Mouse (Mus musculus) gastrocnemius, adult 2 months (tissue): ENCODE results near the gene Hdgf. TPM values are rescaled to one million over a fixed set of nuclear protein-coding genes. Genes with fewer than 3 reads are reported as not detected.
A peak's percentile ranks its signal among the peaks of the same experiment; 100 is the strongest.
"Not testable (repeated sequence)": the region's sequence is repeated elsewhere in the genome, so short reads cannot be mapped to it uniquely, and the experiment has no call there.

Experiments
- DNase-seq: peaks from one replicate; pipeline ENCODE4 v3.0.0; 2022
- H3K27ac ChIP-seq: fragments of 200-600 bp; 2 replicates; pipeline ENCODE4 v1.8.1; 2022; ENCODE audit warnings: mild to moderate bottlenecking
- H3K4me3 ChIP-seq: fragments of 200-600 bp; 2 replicates; pipeline ENCODE4 v1.8.1; 2022; ENCODE audit warnings: mild to moderate bottlenecking, moderate library complexity
- CTCF ChIP-seq: fragments of 200-600 bp; IDR thresholded peaks from 2 replicates; pipeline ENCODE4 v1.8.1; 2022; ENCODE audit warnings: antibody characterized with exemption, mild to moderate bottlenecking, moderate library complexity
- intact Hi-C: fragments of 180-260 bp; cut with DNase I; formaldehyde crosslinking; loops from one replicate; pipeline ENCODE4 v1.15.1; 2025
- total RNA-seq, 2 experiments: library from RNA; stranded (reverse); gene quantifications; 2 replicates each; pipeline ENCODE4 v1.2.3; 2021

Gene Hdgf
- total RNA-seq, 2 experiments from 2014 or later: 212 to 228 TPM

- DNase-seq: no peak
- Histone ChIP-seq H3K27ac (no peak overlapping the region), H3K4me3 (no peak overlapping the region)
- intact Hi-C loops: no loop called here
- no peak for TF ChIP-seq CTCF
Observed at GRCm38 (mm10) chr3:87893367-87893905, 12.7 kb upstream of the Hdgf start.

GRCm38 (mm10) chr3:87899266-87899665 is 6.9 kb upstream of the Hdgf start:
- no peak overlapping the region for H3K4me3 ChIP-seq
- H3K27ac ChIP-seq: no peak overlapping the region; the same call in 1 of the 2 replicates
- intact Hi-C loops: no loop called here
- TF ChIP-seq CTCF: no peak
- no peak for DNase-seq

GRCm38 (mm10) chr3:87899776-87900175 is 6.3 kb upstream of the Hdgf start:
- no peak overlapping the region for H3K4me3 ChIP-seq
- H3K27ac ChIP-seq: no peak overlapping the region
- TF ChIP-seq CTCF: no peak
- intact Hi-C loops: no loop called here
- no peak for DNase-seq

- H3K4me3 ChIP-seq: no peak overlapping the region
- H3K27ac ChIP-seq: no peak overlapping the region
- intact Hi-C loops: no loop called here
- no peak for DNase-seq
- TF ChIP-seq CTCF: no peak
Observed at GRCm38 (mm10) chr3:87901036-87901624, 5.0 kb upstream of the Hdgf start.

GRCm38 (mm10) chr3:87901959-87902358 is 4.2 kb upstream of the Hdgf start:
- intact Hi-C loops, H3K27ac ChIP-seq, DNase-seq, H3K4me3 ChIP-seq: not testable (repeated sequence)

- no peak for TF ChIP-seq CTCF
- no peak for DNase-seq
- intact Hi-C loops: no loop called here
- Histone ChIP-seq H3K27ac (no peak overlapping the region), H3K4me3 (no peak overlapping the region)
Observed at GRCm38 (mm10) chr3:87903821-87904220, 2.3 kb upstream of the Hdgf start.

- peak; percentile 92 for DNase-seq
- Histone ChIP-seq H3K27ac (peak overlapping the region; percentile 100), H3K4me3 (peak overlapping the region; percentile 99)
- intact Hi-C loops: loop anchor here (1.0 kb wide), 1 partner anchor 24 kb away; the partner anchor contains the start of genes Isg20l2 and Rrnad1
- TF ChIP-seq CTCF: no peak
Observed at GRCm38 (mm10) chr3:87906601-87906980, 470 bp downstream of the Hdgf start.

- H3K27ac ChIP-seq: peak overlapping the region; percentile 100
- intact Hi-C loops: loop anchor here (1.0 kb wide), 1 partner anchor 23 kb away; the partner anchor contains the start of genes Isg20l2 and Rrnad1
- DNase-seq: peak; percentile 65
- H3K4me3 ChIP-seq: peak overlapping the region; percentile 99
- TF ChIP-seq CTCF: no peak
Observed at GRCm38 (mm10) chr3:87906981-87907857, 1.1 kb downstream of the Hdgf start.

GRCm38 (mm10) chr3:87907906-87908305 is 1.8 kb downstream of the Hdgf start:
- Histone ChIP-seq H3K27ac (peak overlapping the region; percentile 100), H3K4me3 (peak overlapping the region; percentile 99)
- no peak for DNase-seq
- no peak for TF ChIP-seq CTCF
- intact Hi-C loops: no loop called here

GRCm38 (mm10) chr3:87909381-87909780 is 3.3 kb downstream of the Hdgf start:
- intact Hi-C loops: no loop called here
- no peak for DNase-seq
- peak overlapping the region; percentile 100 for H3K27ac ChIP-seq
- no peak for TF ChIP-seq CTCF
- peak overlapping the region; percentile 79 for H3K4me3 ChIP-seq

GRCm38 (mm10) chr3:87909874-87910273 is 3.8 kb downstream of the Hdgf start:
- TF ChIP-seq CTCF: no peak
- intact Hi-C loops: no loop called here
- H3K4me3 ChIP-seq: peak overlapping the region; percentile 79
- H3K27ac ChIP-seq: peak overlapping the region; percentile 100
- DNase-seq: no peak

- peak; percentile 85 for DNase-seq
- no peak for TF ChIP-seq CTCF
- H3K27ac ChIP-seq: peak overlapping the region; percentile 100
- intact Hi-C loops: no loop called here
- peak overlapping the region; percentile 79 for H3K4me3 ChIP-seq
Observed at GRCm38 (mm10) chr3:87910573-87911141, 4.5 kb downstream of the Hdgf start.

GRCm38 (mm10) chr3:87913491-87913890 is 7.4 kb downstream of the Hdgf start:
- no peak for DNase-seq
- no peak overlapping the region for H3K27ac ChIP-seq
- no peak overlapping the region for H3K4me3 ChIP-seq
- TF ChIP-seq CTCF: no peak
- intact Hi-C loops: no loop called here
